Mouse (Mus musculus) forebrain, embryonic 11.5 days (tissue): Measurements from ENCODE around the gene Cspg4. TPM values are rescaled to one million over a fixed set of nuclear protein-coding genes. Genes with fewer than 3 reads are reported as not detected.

ENCODE experiments used
- ATAC-seq: fragments of 200-750 bp; cut with Nextera tagmentation; replicated peaks from 2 replicates; pipeline ENCODE4 v1.8.0; 2017; ENCODE audit warnings: moderate TSS enrichment; ENCODE audit not compliant: low FRiP score
- DNase-seq: peaks from one replicate; pipeline ENCODE4 v3.0.0-alpha.2; 2017; ENCODE audit warnings: low spot score
- H3K27ac ChIP-seq: fragments of 300-500 bp; sonication (generic); 2 replicates; pipeline ENCODE4 v1.5.1; 2014; ENCODE audit warnings: low read depth, low read length
- H3K27me3 ChIP-seq: fragments of 300-500 bp; sonication (generic); 2 replicates; pipeline ENCODE4 v1.6.1; 2014; ENCODE audit warnings: mild to moderate bottlenecking, low read length, mixed read lengths; ENCODE audit not compliant: control insufficient read depth, insufficient read depth
- H3K36me3 ChIP-seq: fragments of 300-500 bp; sonication (generic); 2 replicates; pipeline ENCODE4 v1.6.1; 2014; ENCODE audit warnings: mild to moderate bottlenecking, low read length, moderate library complexity, mixed read lengths; ENCODE audit not compliant: control insufficient read depth, insufficient read depth
- H3K4me1 ChIP-seq: fragments of 300-500 bp; sonication (generic); replicated peaks from 2 replicates; pipeline ENCODE4 v1.6.1; 2014; ENCODE audit warnings: low read length, mixed read lengths; ENCODE audit not compliant: control insufficient read depth, insufficient read depth
- H3K4me2 ChIP-seq: fragments of 300-500 bp; sonication (generic); 2 replicates; pipeline ENCODE4 v1.6.1; 2014; ENCODE audit warnings: low read depth, mild to moderate bottlenecking, low read length, moderate library complexity, mixed read lengths; ENCODE audit not compliant: severe bottlenecking
- H3K4me3 ChIP-seq: fragments of 300-500 bp; sonication (generic); 2 replicates; pipeline ENCODE4 v1.5.1; 2014; ENCODE audit warnings: low read depth, low read length
- H3K9ac ChIP-seq: fragments of 300-500 bp; sonication (generic); 2 replicates; pipeline ENCODE4 v1.6.1; 2014; ENCODE audit warnings: low read length
- H3K9me3 ChIP-seq: fragments of 300-500 bp; sonication (generic); 2 replicates; pipeline ENCODE4 v1.6.1; 2016; ENCODE audit warnings: low read length, mixed read lengths; ENCODE audit not compliant: control insufficient read depth
- WGBS: fragments of 180-500 bp; shearing (Covaris S2); extraction: QIAGEN DNeasy Blood & Tissue Kit; methylation state at CpG from one replicate; pipeline ENCODE4 v1.1.7; 2014; 5-methylcytosine and 5-hydroxymethylcytosine counted together
- polyA plus RNA-seq: library from polyadenylated mRNA; unstranded; fragments of >200 nt; fragmentation: Nextera tagmentation; extraction: Ambion mirVana; gene quantifications from 2 replicates; pipeline ENCODE4 v1.2.1, GENCODE M21; 2014

Cspg4 gene
- polyA plus RNA-seq, 1 experiment from 2014 or later = 2.0 TPM

- ATAC-seq = no peak
- DNase-seq = no peak
- WGBS = 60% methylated on average over 11 of the region's 11 CpGs
- H3K9ac ChIP-seq = no peak overlapping the region
- H3K9me3 ChIP-seq = no peaks in the 10 kb centered on the region
- H3K4me3 ChIP-seq = no peak overlapping the region
- no peaks in the 10 kb centered on the region for H3K27me3 ChIP-seq
- H3K4me2 ChIP-seq = no peak overlapping the region
- H3K4me1 ChIP-seq = no peaks in the 10 kb centered on the region
- H3K36me3 ChIP-seq = no peaks in the 10 kb centered on the region
- H3K27ac ChIP-seq = no peak overlapping the region
Measured at GRCm38 (mm10) chr9:56851778-56852177, 13.1 kb upstream of the Cspg4 start.

GRCm38 (mm10) chr9:56857463-56857862 is 7.4 kb upstream of the Cspg4 start:
- Histone ChIP-seq H3K36me3 (no peaks in the 10 kb centered on the region), H3K9ac (no peak overlapping the region), H3K27me3 (no peaks in the 10 kb centered on the region), H3K4me2 (no peak overlapping the region), H3K4me1 (no peaks in the 10 kb centered on the region), H3K4me3 (no peak overlapping the region), H3K27ac (no peak overlapping the region), H3K9me3 (no peaks in the 10 kb centered on the region)
- DNase-seq (no peak), ATAC-seq (no peak)
- WGBS = 71% methylated on average over 3 of the region's 3 CpGs

- no peaks in the 10 kb centered on the region for H3K36me3 ChIP-seq
- H3K4me3 ChIP-seq = no peak overlapping the region
- ATAC-seq = no peak
- 76% methylated on average over 3 of the region's 3 CpGs for WGBS
- H3K27me3 ChIP-seq = no peaks in the 10 kb centered on the region
- no peak overlapping the region for H3K4me2 ChIP-seq
- no peak for DNase-seq
- no peaks in the 10 kb centered on the region for H3K4me1 ChIP-seq
- no peak overlapping the region for H3K27ac ChIP-seq
- no peaks in the 10 kb centered on the region for H3K9me3 ChIP-seq
- no peak overlapping the region for H3K9ac ChIP-seq
Measured at GRCm38 (mm10) chr9:56860035-56860434, 4.8 kb upstream of the Cspg4 start.

GRCm38 (mm10) chr9:56860486-56861269 is 4.2 kb upstream of the Cspg4 start:
- H3K27ac ChIP-seq = no peak overlapping the region
- 79% methylated on average over 15 of the region's 15 CpGs for whole genome bisulfite sequencing
- H3K9me3 ChIP-seq = no peaks in the 10 kb centered on the region
- H3K4me2 ChIP-seq = no peak overlapping the region
- no peak overlapping the region for H3K9ac ChIP-seq
- H3K4me3 ChIP-seq = no peak overlapping the region
- H3K27me3 ChIP-seq = no peaks in the 10 kb centered on the region
- H3K4me1 ChIP-seq = no peaks in the 10 kb centered on the region
- DNase-seq = no peak
- H3K36me3 ChIP-seq = no peaks in the 10 kb centered on the region
- no peak for ATAC-seq

- Histone ChIP-seq H3K4me1 (no peaks in the 10 kb centered on the region), H3K27me3 (peaks cover 2% of the 10 kb centered on the region; the same call in 1 of the 2 replicates), H3K27ac (no peak overlapping the region), H3K9me3 (no peaks in the 10 kb centered on the region), H3K9ac (no peak overlapping the region), H3K36me3 (no peaks in the 10 kb centered on the region), H3K4me2 (no peak overlapping the region), H3K4me3 (no peak overlapping the region)
- no peak for ATAC-seq
- 72% methylated on average over 2 of the region's 2 CpGs for WGBS
- no peak for DNase-seq
Measured at GRCm38 (mm10) chr9:56862863-56863262, 2.0 kb upstream of the Cspg4 start.

- Histone ChIP-seq H3K9me3 (no peaks in the 10 kb centered on the region), H3K4me2 (peak within 1 kb of the TSS; percentile 57), H3K4me3 (peak within 1 kb of the TSS; percentile 15; the same call in 1 of the 2 replicates), H3K36me3 (no peaks in the 10 kb centered on the region), H3K4me1 (0 out of 2 replicates have a peak, but pooled peaks cover 4% of the 10 kb centered on the region), H3K27me3 (peaks cover 2% of the 10 kb centered on the region; the same call in 1 of the 2 replicates), H3K9ac (peak within 1 kb of the TSS; percentile 42), H3K27ac (no peak within 1 kb of the TSS)
- ATAC-seq = no peak
- WGBS = 25% methylated on average over 3 of the region's 3 CpGs
- no peak for DNase-seq
Measured at GRCm38 (mm10) chr9:56864216-56864729, 560 bp upstream of the Cspg4 start, which contains the start of gene Odf3l1. Gene Odf3l1 (minus strand): TSS chr9:56864679.

GRCm38 (mm10) chr9:56865673-56866400 is 1.0 kb downstream of the Cspg4 start:
- no peak overlapping the region for H3K4me3 ChIP-seq
- H3K27ac ChIP-seq = no peak overlapping the region
- H3K36me3 ChIP-seq = no peaks in the 10 kb centered on the region
- H3K9ac ChIP-seq = no peak overlapping the region
- H3K9me3 ChIP-seq = no peaks in the 10 kb centered on the region
- WGBS = 77% methylated on average over 11 of the region's 11 CpGs
- ATAC-seq = no peak
- 0 out of 2 replicates have a peak, but pooled peaks cover 4% of the 10 kb centered on the region for H3K4me1 ChIP-seq
- H3K27me3 ChIP-seq = peaks cover 2% of the 10 kb centered on the region; the same call in 1 of the 2 replicates
- no peak for DNase-seq
- H3K4me2 ChIP-seq = peak overlapping the region; percentile 57; the same call in 1 of the 2 replicates

- no peak overlapping the region for H3K27ac ChIP-seq
- DNase-seq = no peak
- H3K9me3 ChIP-seq = no peaks in the 10 kb centered on the region
- ATAC-seq = no peak
- no peaks in the 10 kb centered on the region for H3K36me3 ChIP-seq
- H3K4me3 ChIP-seq = no peak overlapping the region
- H3K4me1 ChIP-seq = 0 out of 2 replicates have a peak, but pooled peaks cover 4% of the 10 kb centered on the region
- peaks cover 2% of the 10 kb centered on the region; the same call in 1 of the 2 replicates for H3K27me3 ChIP-seq
- 84% methylated on average over 5 of the region's 5 CpGs for whole genome bisulfite sequencing
- no peak overlapping the region for H3K4me2 ChIP-seq
- no peak overlapping the region for H3K9ac ChIP-seq
Measured at GRCm38 (mm10) chr9:56866430-56866829, 1.6 kb downstream of the Cspg4 start.
